Mouse (Mus musculus) activated CD4-positive, CD25-positive, alpha-beta regulatory T cell, adult 4 months (primary cell): ENCODE results near the gene Olfr56. TPM values are rescaled to one million over a fixed set of nuclear protein-coding genes. Genes with fewer than 3 reads are reported as not detected.
"Not testable (repeated sequence)": the region's sequence is repeated elsewhere in the genome, so short reads cannot be mapped to it uniquely, and the experiment has no call there.

Experiments used
- ATAC-seq: one replicate; pipeline ENCODE4 v1.8.0; 2017
- polyA plus RNA-seq, 2 experiments: library from polyadenylated mRNA; unstranded; fragments of 100-300 nt; shearing (Covaris generic); gene quantifications; one replicate each; pipeline ENCODE4 v1.2.1; 2017

Gene Olfr56
- polyA plus RNA-seq, 2 experiments from 2014 or later, result 0.82 TPM; not detected in 1

DNA sequence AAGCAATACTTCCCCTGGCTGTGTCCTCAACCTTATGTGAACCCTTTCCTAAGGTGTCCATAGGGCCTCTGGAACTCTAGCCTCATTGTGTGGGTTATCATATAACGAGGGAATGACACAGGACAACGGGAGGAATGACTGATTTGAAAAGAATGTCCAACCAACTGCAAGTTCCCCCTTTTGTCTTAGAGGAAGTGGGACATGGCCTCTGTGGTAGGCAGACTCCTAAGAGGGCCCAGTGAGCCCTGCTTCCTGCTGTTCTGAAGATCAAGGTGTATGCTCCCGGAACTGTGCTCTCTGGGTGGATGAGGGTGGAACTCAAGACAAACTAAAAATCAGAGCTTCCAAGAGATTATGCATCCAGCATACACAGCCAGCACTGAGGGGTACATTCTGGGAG is 81.4 kb downstream of the Olfr56 start:
- peak; percentile 50 for ATAC-seq

DNA sequence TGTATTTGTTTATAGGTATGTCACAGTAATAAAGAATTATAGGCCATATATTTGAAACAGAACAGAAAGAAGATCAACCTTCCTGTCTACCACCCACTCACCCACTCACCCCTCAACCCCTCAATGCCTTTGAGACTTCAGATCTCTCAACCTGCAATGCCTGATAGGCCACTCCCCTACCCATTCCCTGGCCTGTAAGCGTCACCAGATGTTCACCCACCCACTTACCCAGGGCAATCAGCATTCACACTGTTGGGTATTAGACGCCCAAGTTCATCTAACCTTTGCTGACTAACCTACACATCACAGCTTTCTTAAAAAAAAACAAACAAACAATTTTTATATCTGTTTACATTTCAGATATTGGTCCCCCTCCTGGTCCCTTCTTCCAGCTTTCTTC is 83.2 kb downstream of the Olfr56 start:
- ATAC-seq, result peak; percentile 72

DNA sequence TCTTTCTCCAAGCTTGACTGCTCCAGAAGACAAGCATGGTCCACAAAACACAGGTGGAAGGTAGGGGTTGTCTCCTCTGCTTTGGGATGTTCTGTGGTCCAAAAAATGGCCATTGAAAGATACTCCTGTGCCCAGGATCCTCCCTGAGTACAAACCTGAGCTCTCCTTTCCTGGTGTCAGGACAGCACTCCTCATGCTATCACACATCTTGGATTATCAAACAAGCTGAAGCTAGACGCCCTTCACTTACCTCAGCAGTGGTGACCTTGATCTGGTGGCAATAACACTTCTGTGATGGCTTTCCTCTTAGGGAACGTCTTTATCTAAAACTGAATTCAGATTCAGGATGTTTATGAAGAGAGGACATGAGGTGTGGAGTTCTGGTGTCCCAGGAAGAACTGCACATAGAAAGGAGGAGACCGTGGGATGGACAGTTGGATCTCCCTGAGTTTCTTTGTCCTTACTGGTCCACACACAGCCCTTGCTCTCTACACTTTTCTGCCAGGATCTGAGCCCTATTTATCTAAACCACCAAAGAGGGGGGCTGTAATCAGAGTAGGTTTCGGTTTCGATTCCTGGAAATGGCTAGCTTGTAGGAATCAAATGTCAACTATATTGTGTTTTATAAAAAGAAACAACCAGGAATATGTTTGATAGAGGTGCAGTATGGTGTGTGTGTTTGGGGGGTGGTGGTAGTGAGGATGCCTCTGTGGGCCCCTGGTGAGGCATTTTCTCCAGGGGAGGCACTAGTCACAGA is 85.2 kb downstream of the Olfr56 start, which contains the start of gene Tgtp2:
Tgtp2 (minus strand) TSS at position 494 of the 757 bp plus-strand sequence.
- ATAC-seq, result not testable (repeated sequence)

DNA sequence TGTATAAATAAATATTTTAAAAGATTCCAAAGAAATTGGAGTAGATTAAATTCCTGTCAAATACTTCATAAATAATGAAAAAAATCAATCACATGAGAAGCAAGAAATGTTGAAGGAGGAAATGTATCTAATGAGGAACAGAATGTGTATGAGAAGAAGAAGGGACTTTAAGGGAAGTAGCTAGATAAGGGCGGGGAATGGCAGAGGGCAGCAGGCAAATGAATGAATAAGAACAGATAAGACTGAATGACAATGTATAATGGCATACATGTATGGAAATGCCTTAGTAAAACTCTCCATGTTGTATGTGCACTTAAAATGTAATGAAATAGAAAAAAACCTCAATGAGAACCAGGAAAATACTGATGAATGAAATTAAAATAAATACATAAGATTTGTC is 89.7 kb downstream of the Olfr56 start:
- ATAC-seq, result no peak

DNA sequence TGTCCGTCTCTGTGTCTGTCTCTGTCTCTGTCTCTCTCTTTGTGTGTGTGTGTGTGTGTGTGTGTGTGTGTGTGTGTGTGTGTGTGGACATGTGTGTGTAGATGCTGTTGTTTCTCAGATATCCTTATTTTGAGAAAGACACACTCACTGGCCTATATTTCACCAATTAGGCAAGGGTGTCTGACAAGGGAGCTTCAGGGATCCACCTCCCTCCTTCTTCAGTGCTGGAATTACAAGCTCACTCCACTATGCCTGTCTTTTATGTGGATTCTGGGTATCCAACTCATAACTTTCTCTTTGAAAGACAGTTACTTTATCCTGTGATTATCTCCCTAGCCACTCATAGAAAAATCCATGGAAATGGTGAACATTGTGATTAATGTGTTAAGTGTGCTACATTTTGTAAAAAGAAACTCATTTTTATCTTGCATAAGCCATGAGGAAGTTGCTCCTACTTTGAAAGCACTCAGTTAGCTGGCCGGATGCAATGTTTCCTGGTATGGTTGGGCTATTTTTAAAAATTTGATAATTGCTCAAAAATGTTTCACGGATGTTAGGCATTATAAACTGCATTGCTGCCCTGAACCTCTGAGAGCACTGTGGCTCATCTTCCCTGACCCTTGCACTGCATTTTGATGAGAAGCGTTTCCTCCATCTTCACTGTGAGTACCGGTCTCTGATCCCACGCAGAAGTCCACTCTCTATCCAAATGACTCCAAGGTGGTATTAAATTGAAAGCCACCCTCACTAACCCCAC is 97.5 kb downstream of the Olfr56 start, which contains the start of gene Ifi47:
Ifi47 (plus strand) TSS at position 587 of the 757 bp plus-strand sequence.
- ATAC-seq, result peak; percentile 46

GRCm38 (mm10) chr11:49077012-49077411 is 98.3 kb downstream of the Olfr56 start:
- no peak for ATAC-seq

- no peak for ATAC-seq
Observed at GRCm38 (mm10) chr11:49078719-49079118, 100.0 kb downstream of the Olfr56 start.

DNA sequence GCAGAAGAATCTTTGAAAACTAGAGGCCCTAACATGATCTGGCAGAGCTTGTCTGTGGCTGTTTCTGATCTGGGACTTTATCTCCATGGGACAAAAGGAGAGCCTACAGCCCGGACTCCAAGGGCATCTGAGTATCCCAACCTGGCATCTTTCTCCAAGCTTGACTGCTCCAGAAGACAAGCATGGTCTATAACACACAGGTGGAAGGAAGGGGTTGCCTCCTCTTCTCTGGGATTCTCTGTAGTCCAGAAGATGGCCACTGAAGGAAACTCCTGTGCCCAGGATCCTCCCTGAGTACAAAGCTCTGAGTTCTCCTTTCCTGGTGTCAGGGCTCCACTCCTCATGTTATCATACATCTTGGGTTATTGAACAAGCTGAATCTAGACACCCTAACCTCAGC is 101.9 kb downstream of the Olfr56 start:
- no peak for ATAC-seq

GRCm38 (mm10) chr11:49081356-49081755 is 102.7 kb downstream of the Olfr56 start:
- ATAC-seq, result no peak

- ATAC-seq, result no peak
Observed at GRCm38 (mm10) chr11:49081886-49082285, 103.2 kb downstream of the Olfr56 start.

DNA sequence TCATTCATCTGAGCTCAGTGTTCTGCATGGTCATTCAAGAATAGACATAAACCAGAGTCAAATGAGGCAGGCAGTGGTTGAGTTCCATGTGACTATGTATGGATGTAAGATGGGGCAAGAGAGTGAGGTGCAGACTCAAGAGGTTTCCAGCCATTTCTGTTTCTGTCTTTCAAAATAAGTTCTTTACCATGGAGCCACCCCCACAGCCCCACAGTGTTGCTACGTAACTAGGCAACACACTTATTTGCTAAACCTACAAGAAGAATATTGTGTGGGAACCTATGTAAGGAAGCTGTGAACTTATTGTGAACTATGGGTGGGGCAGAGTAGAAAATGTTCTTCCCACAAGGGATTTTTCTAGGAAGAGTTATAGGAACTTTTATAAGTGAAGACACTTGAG is 104.5 kb downstream of the Olfr56 start:
- ATAC-seq, result peak; percentile 32

GRCm38 (mm10) chr11:49083808-49084207 is 105.1 kb downstream of the Olfr56 start:
- ATAC-seq, result no peak

- ATAC-seq, result no peak
Observed at GRCm38 (mm10) chr11:49084385-49084784, 105.7 kb downstream of the Olfr56 start.

- ATAC-seq, result peak; percentile 33
Observed at GRCm38 (mm10) chr11:49084875-49085274, 106.2 kb downstream of the Olfr56 start.

DNA sequence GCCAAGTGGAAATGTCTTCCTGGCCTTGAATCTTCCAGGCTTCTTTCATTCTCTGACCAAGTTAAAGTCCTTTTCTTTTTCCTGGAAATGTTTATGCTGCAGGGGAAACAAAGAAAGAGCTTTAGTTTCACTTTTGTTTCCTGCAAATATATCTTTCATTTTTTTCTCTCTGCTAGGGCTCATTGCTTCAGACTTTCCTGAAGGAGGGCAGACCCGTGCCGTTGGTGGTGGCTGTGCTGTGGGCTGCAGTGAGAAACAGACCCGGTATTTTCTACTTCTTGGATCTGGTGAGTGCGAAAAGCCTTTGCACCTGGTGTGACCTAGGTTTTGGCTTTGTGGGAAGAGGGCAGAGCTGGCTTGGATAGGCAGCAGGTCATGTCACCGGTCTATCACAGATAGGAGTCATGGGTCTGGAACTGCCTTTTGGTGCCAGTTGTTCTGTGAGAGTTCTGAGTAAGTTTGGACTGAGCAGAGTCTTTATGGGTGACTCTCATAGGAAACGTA is 108.2 kb downstream of the Olfr56 start:
- ATAC-seq, result peak; percentile 26

DNA sequence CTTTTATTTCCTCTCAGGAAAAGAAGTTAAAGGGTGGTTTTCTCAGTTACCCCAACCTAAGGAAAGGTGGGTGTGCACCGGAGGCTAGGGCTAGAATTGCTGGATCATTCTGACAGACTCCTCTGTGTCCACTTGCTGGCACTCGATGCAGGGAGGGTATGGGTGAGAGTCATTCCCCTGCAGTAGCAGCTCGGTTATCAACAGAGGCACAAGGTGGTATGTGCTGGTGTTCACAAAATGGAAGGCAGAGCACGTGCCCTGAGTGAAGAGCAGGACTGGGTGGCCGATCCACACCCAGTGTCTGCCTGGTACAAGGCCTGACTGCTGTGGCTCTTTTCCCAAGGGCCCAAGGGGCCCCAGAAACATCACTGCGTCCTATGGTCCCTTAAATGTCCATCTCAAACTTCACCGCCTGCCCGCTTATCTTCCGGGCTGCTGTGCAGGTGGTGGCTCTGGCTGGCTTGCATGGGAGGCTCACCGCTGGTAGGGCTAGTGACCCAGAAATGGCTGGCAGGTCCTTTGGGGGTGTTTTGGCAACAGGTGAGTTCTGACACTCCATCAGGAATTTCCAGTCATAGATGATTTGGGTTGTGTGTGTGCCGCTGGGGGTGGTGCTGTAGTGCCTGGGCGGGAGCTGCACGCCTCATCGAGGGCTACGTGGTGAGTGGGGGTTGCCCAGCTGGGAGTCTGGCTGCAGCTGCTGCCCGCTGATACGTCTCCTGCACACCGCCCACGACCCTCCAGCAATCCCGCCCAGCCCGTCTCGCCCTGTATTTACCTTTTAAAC is 109.3 kb downstream of the Olfr56 start:
- ATAC-seq, result peak; percentile 12

DNA sequence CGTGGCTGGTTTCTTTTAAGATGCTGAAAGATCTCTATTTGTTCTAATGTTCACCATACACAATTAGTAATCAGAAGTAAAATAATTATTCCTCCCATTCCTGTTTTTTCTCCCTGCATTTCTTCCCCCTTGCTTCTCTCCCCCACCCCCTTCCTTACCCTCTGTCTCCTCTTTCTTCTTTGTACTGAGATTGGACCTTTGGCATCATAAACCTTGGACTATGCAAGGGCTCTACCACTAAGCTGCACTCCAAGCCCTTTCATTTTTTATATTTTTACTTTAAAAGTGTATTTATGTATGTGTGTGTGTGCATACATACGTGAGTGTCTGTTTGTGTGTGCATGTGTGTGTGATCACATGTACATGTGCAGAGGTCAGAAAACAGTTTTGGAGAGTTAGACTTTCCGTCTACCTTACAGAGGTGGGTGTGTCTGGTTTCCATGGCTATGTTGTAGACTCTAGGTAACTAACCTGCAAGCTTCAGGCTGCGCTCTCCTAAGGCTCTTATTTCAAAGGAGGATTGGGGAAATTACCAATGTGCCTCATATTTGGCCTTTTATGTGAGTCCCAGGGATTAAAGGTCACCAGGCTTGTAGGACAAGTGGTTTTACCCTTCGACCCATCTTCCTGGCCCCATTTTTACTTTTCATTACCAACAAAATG is 110.4 kb downstream of the Olfr56 start:
- no peak for ATAC-seq

- no peak for ATAC-seq
Observed at GRCm38 (mm10) chr11:49089735-49090507, 111.2 kb downstream of the Olfr56 start.

GRCm38 (mm10) chr11:49090551-49090950 is 111.9 kb downstream of the Olfr56 start:
- ATAC-seq, result peak; percentile 13

DNA sequence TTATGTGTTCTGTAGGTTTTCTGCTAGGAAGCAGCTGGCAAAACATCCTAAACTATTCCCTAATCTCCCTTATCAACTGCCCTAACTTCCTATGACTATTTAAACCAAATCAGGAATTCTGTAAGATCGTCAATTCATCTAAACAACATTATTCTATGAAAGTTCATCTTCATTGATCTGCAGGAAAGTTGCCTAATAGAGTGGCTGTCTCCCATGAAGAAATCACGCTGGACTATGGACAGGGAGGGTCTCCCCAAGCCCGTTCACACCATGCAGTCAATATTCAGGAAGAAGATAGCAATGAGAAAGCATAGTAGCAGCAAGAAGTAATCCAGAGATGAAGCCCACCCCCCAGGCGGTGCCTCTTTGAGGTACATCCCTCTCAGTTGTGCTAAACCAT is 112.5 kb downstream of the Olfr56 start:
- no peak for ATAC-seq

DNA sequence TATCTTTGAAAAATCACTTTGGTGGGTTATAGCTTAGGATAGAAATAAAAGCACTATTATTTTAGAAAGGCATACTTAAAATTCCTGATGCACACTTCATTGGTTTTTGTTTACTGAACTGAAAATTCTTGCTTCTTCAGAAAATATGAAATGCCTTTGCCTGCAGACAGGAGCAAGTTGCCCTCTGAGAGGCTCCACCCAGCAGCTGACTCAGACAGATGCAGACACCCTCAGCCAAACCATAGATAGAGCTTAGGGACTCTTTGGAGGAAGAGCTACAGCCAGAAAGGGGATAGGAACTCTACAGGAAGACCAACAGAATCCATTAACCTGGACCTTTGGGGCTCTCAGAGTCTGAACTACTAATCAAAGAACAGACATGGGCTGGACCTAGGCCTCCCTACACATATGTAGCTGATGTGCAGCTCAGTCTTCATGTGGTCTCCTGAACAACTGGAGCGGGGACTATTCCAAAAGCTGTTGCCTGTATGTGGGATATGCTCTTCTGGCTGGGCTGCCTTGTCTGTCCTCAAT is 113.4 kb downstream of the Olfr56 start:
- ATAC-seq, result no peak
